In the genomic region with DNA sequence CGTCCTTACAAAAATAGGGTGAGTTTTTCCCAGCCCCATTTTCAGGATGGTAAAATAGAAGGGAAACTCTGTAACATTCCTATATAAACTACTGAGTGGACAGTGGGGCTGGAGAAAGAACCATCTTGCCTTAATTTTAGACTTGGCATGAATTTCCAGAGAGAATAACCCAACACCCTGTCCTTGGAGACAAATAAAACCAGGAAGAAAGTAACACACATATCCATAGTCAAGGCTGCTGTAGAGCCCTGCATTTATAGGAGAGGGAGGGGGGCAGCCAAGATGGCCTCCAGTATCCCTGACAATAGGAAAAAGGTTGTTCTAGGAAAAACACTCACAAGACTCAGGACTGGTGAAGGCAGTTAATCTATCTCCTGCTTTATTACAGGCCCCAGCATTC, we compare ENCODE assay signal across 25 mouse cellular contexts.
DNase-seq lines count a peak whose midpoint lies in the region; ATAC-seq and TF ChIP-seq lines count a peak whose summit lies in the region.
"Had no signal": no experiment of that assay in that cellular context is flagged by ENCODE, and none has a peak within 500 bp of the region (broad histone marks: within the 10 kb centered on the region; RNA-seq: fewer than 3 reads in every experiment).

No protein-coding gene starts in this region.

- 0 out of 2 replicates have a peak overlapping the region, but pooled peaks have one; percentile 10 for H3K27ac ChIP-seq in kidney, embryonic 15.5 days
- peak overlapping the region; percentile 51; the same call in 1 of the 2 replicates for H3K27ac ChIP-seq in embryonic fibroblast, embryonic 13.5 days (ENCODE audit: insufficient read depth, low read length)
- no peak overlapping the region for H3K27ac ChIP-seq in midbrain, embryonic 11.5 days (ENCODE audit: low read depth, low read length)
- H3K27ac ChIP-seq: embryonic facial prominence, embryonic 12.5 days; embryonic facial prominence, embryonic 15.5 days; forebrain, embryonic 12.5 days; forebrain, embryonic 15.5 days; heart, embryonic 13.5 days; hindbrain, embryonic 14.5 days; hindbrain, postnatal 0 days had no signal

- H3K9ac ChIP-seq in kidney, embryonic 15.5 days: no peak overlapping the region
- no peak overlapping the region for H3K9ac ChIP-seq in midbrain, embryonic 11.5 days (ENCODE audit: low read length)
- H3K9ac ChIP-seq: embryonic facial prominence, embryonic 12.5 days; embryonic facial prominence, embryonic 15.5 days; forebrain, embryonic 12.5 days; forebrain, embryonic 15.5 days; heart, embryonic 13.5 days; hindbrain, embryonic 14.5 days had no signal

- no peaks in the 10 kb centered on the region for H3K36me3 ChIP-seq in kidney, embryonic 15.5 days
- H3K36me3 ChIP-seq in midbrain, embryonic 11.5 days (ENCODE audit: control insufficient read depth, insufficient read depth, low read length): no peaks in the 10 kb centered on the region
- H3K36me3 ChIP-seq: embryonic facial prominence, embryonic 12.5 days; forebrain, embryonic 12.5 days; forebrain, embryonic 15.5 days had no signal

- H3K27me3 ChIP-seq in kidney, embryonic 15.5 days: no peaks in the 10 kb centered on the region
- H3K27me3 ChIP-seq in midbrain, embryonic 11.5 days (ENCODE audit: control insufficient read depth, insufficient read depth, low read length): no peaks in the 10 kb centered on the region
- H3K27me3 ChIP-seq: embryonic facial prominence, embryonic 12.5 days; embryonic facial prominence, embryonic 15.5 days; forebrain, embryonic 12.5 days; forebrain, embryonic 15.5 days; heart, embryonic 13.5 days; Patski had no signal

- no peak for TF ChIP-seq CTCF in embryonic fibroblast, embryonic 13.5 days (IDR thresholded peaks at IDR 0.05; ENCODE audit: borderline replicate concordance, insufficient read depth, low read length)

- no peak overlapping the region for H3K4me2 ChIP-seq in kidney, embryonic 15.5 days
- H3K4me2 ChIP-seq in midbrain, embryonic 11.5 days: no peak overlapping the region
- H3K4me2 ChIP-seq: embryonic facial prominence, embryonic 12.5 days; embryonic facial prominence, embryonic 15.5 days; forebrain, embryonic 12.5 days; forebrain, embryonic 15.5 days; heart, embryonic 13.5 days; hindbrain, embryonic 14.5 days had no signal

- peaks cover 8% of the 10 kb centered on the region for H3K4me1 ChIP-seq in kidney, embryonic 15.5 days
- H3K4me1 ChIP-seq in embryonic fibroblast, embryonic 13.5 days (ENCODE audit: control insufficient read depth, insufficient read depth, low read length): peaks cover 7% of the 10 kb centered on the region; the same call in 1 of the 2 replicates
- H3K4me1 ChIP-seq in midbrain, embryonic 11.5 days (ENCODE audit: control insufficient read depth, insufficient read depth, low read length): no peaks in the 10 kb centered on the region

- WGBS in kidney, embryonic 15.5 days: 72% methylated on average over 1 of the region's 1 CpGs
- WGBS in midbrain, embryonic 11.5 days: 90% methylated on average over 1 of the region's 1 CpGs

- H3K9me3 ChIP-seq in kidney, embryonic 15.5 days (replicated peaks): no peaks in the 10 kb centered on the region
- no peaks in the 10 kb centered on the region for H3K9me3 ChIP-seq in midbrain, embryonic 11.5 days (ENCODE audit: control insufficient read depth, low read length)
- H3K9me3 ChIP-seq: embryonic facial prominence, embryonic 12.5 days; embryonic facial prominence, embryonic 15.5 days; forebrain, embryonic 12.5 days; forebrain, embryonic 15.5 days; heart, embryonic 13.5 days had no signal

- DNase-seq in kidney, adult 8-10 months: no peak
- DNase-seq in NIH3T3 (ENCODE audit: low read depth): peak; percentile 58
- DNase-seq in midbrain, embryonic 11.5 days (ENCODE audit: low spot score, missing footprints): no peak
- DNase-seq in retina, postnatal 1 day: no peak
- DNase-seq: adrenal gland, postnatal 10 days; adrenal gland, postnatal 36 days; cerebellum, adult 11 months; cerebellum, adult 9-11 months; cerebellum, postnatal 25 days; gastrocnemius, postnatal 10 days; heart, adult 18-20 months; heart, postnatal 14 days; heart, postnatal 4 days had no signal

- ATAC-seq in kidney, embryonic 15.5 days (replicated peaks; ENCODE audit: low FRiP score): no peak
- no peak for ATAC-seq in midbrain, embryonic 11.5 days (ENCODE audit: low FRiP score)
- ATAC-seq: forebrain, embryonic 15.5 days; hindbrain, postnatal 0 days; inflammation-experienced regulatory T-cells, adult 6 months; Patski had no signal

- TF ChIP-seq POLR2A in embryonic fibroblast, embryonic 13.5 days (IDR thresholded peaks at IDR 0.05; ENCODE audit: low read depth, low read length): no peak

- H3K4me3 ChIP-seq in kidney, embryonic 15.5 days (replicated peaks): no peak overlapping the region
- no peak overlapping the region for H3K4me3 ChIP-seq in embryonic fibroblast, embryonic 13.5 days (ENCODE audit: insufficient read depth, low read length)
- no peak overlapping the region for H3K4me3 ChIP-seq in midbrain, embryonic 11.5 days (ENCODE audit: low read depth, low read length)
- H3K4me3 ChIP-seq: embryonic facial prominence, embryonic 12.5 days; embryonic facial prominence, embryonic 15.5 days; erythroblast, embryonic 14.5 days; forebrain, embryonic 12.5 days; forebrain, embryonic 15.5 days; heart, embryonic 13.5 days had no signal
